Mouse (Mus musculus) heart, embryonic 11.5 days (tissue): Measurements from ENCODE around the gene Mtch2. TPM values are rescaled to one million over a fixed set of nuclear protein-coding genes. Genes with fewer than 3 reads are reported as not detected.

Experiments used
- ATAC-seq: fragments of 200-750 bp; cut with Nextera tagmentation; replicated peaks from 2 replicates; pipeline ENCODE4 v1.8.0; 2017; ENCODE audit warnings: moderate library complexity; ENCODE audit not compliant: insufficient number of reproducible peaks, low FRiP score, low TSS enrichment
- H3K27ac ChIP-seq: fragments of 300-500 bp; sonication (generic); 2 replicates; pipeline ENCODE4 v1.5.1; 2014; ENCODE audit warnings: mild to moderate bottlenecking, low read depth, low read length
- H3K27me3 ChIP-seq: fragments of 300-500 bp; sonication (generic); 2 replicates; pipeline ENCODE4 v1.6.1; 2014; ENCODE audit warnings: mild to moderate bottlenecking, low read length, mixed read lengths; ENCODE audit not compliant: control insufficient read depth, insufficient read depth
- H3K36me3 ChIP-seq: fragments of 300-500 bp; sonication (generic); 2 replicates; pipeline ENCODE4 v1.6.1; 2014; ENCODE audit warnings: mild to moderate bottlenecking, low read length, moderate library complexity, mixed read lengths; ENCODE audit not compliant: control insufficient read depth, insufficient read depth
- H3K4me1 ChIP-seq: fragments of 300-500 bp; sonication (generic); 2 replicates; pipeline ENCODE4 v1.6.1; 2014; ENCODE audit warnings: low read length; ENCODE audit not compliant: control insufficient read depth, insufficient read depth
- H3K4me2 ChIP-seq: fragments of 300-500 bp; sonication (generic); 2 replicates; pipeline ENCODE4 v1.6.1; 2014; ENCODE audit warnings: mild to moderate bottlenecking, moderate library complexity
- H3K4me3 ChIP-seq: fragments of 300-500 bp; sonication (generic); 2 replicates; pipeline ENCODE4 v1.5.1; 2014; ENCODE audit warnings: low read depth, low read length
- H3K9ac ChIP-seq: fragments of 300-500 bp; sonication (generic); 2 replicates; pipeline ENCODE4 v1.6.1; 2014; ENCODE audit warnings: mild to moderate bottlenecking, low read depth, low read length, moderate library complexity
- H3K9me3 ChIP-seq: fragments of 300-500 bp; sonication (generic); replicated peaks from 2 replicates; pipeline ENCODE4 v1.6.1; 2016; ENCODE audit warnings: low read length; ENCODE audit not compliant: control insufficient read depth
- WGBS: fragments of 180-500 bp; shearing (Covaris S2); extraction: QIAGEN DNeasy Blood & Tissue Kit; methylation state at CpG from one replicate; pipeline ENCODE4 v1.1.7; 2014; ENCODE audit not compliant: insufficient replicate concordance; 5-methylcytosine and 5-hydroxymethylcytosine counted together
- polyA plus RNA-seq: library from polyadenylated mRNA; unstranded; fragments of >200 nt; fragmentation: Nextera tagmentation; extraction: Ambion mirVana; gene quantifications from 2 replicates; pipeline ENCODE4 v1.2.1, GENCODE M21; 2014

Mtch2 gene
- polyA plus RNA-seq, 1 experiment from 2014 or later = 262 TPM

- Histone ChIP-seq H3K36me3 (peaks cover 12% of the 10 kb centered on the region; the same call in 1 of the 2 replicates), H3K4me3 (no peak overlapping the region), H3K27ac (no peak overlapping the region), H3K9ac (no peak overlapping the region), H3K9me3 (no peaks in the 10 kb centered on the region), H3K4me2 (no peak overlapping the region), H3K27me3 (no peaks in the 10 kb centered on the region), H3K4me1 (peaks cover 15% of the 10 kb centered on the region)
- ATAC-seq = no peak
- WGBS = 87% methylated on average over 2 of the region's 2 CpGs
Observed at GRCm38 (mm10) chr2:90906721-90907120, 59.8 kb downstream of the Mtch2 start.

- Histone ChIP-seq H3K4me1 (peaks cover 1% of the 10 kb centered on the region), H3K4me3 (no peak overlapping the region), H3K27ac (no peak overlapping the region), H3K36me3 (peaks cover 12% of the 10 kb centered on the region; the same call in 1 of the 2 replicates), H3K4me2 (no peak overlapping the region), H3K9me3 (no peaks in the 10 kb centered on the region), H3K9ac (no peak overlapping the region), H3K27me3 (no peaks in the 10 kb centered on the region)
- 64% methylated on average over 1 of the region's 1 CpGs for WGBS
- no peak for ATAC-seq
Observed at GRCm38 (mm10) chr2:90910861-90911260, 63.9 kb downstream of the Mtch2 start.

GRCm38 (mm10) chr2:90911668-90912067 lies 64.7 kb downstream of the Mtch2 start:
- WGBS = 82% methylated on average over 1 of the region's 1 CpGs
- H3K4me2 ChIP-seq = no peak overlapping the region
- no peak for ATAC-seq
- H3K4me1 ChIP-seq = peaks cover 6% of the 10 kb centered on the region; the same call in 1 of the 2 replicates
- no peak overlapping the region for H3K4me3 ChIP-seq
- H3K9ac ChIP-seq = no peak overlapping the region
- no peak overlapping the region for H3K27ac ChIP-seq
- no peaks in the 10 kb centered on the region for H3K9me3 ChIP-seq
- H3K27me3 ChIP-seq = no peaks in the 10 kb centered on the region
- H3K36me3 ChIP-seq = peaks cover 12% of the 10 kb centered on the region; the same call in 1 of the 2 replicates

- H3K27ac ChIP-seq = no peak overlapping the region
- no peak overlapping the region for H3K9ac ChIP-seq
- peaks cover 6% of the 10 kb centered on the region; the same call in 1 of the 2 replicates for H3K4me1 ChIP-seq
Observed at GRCm38 (mm10) chr2:90913671-90914070, 66.7 kb downstream of the Mtch2 start.

GRCm38 (mm10) chr2:90915516-90915915 lies 68.6 kb downstream of the Mtch2 start:
- peaks cover 6% of the 10 kb centered on the region; the same call in 1 of the 2 replicates for H3K36me3 ChIP-seq
- no peak overlapping the region for H3K4me3 ChIP-seq
- H3K4me2 ChIP-seq = no peak overlapping the region; the same call in 1 of the 2 replicates
- no peak overlapping the region for H3K27ac ChIP-seq
- 81% methylated on average over 1 of the region's 1 CpGs for WGBS
- H3K9me3 ChIP-seq = no peaks in the 10 kb centered on the region
- ATAC-seq = no peak
- H3K9ac ChIP-seq = no peak overlapping the region
- no peaks in the 10 kb centered on the region for H3K27me3 ChIP-seq
- H3K4me1 ChIP-seq = peaks cover 6% of the 10 kb centered on the region; the same call in 1 of the 2 replicates

More at GRCm38 (mm10) chr2:90913671-90914070, 66.7 kb downstream of the Mtch2 start:
- WGBS = 82% methylated on average over 2 of the region's 2 CpGs
- Histone ChIP-seq H3K27me3 (no peaks in the 10 kb centered on the region), H3K4me2 (no peak overlapping the region), H3K9me3 (no peaks in the 10 kb centered on the region), H3K4me3 (no peak overlapping the region), H3K36me3 (peaks cover 6% of the 10 kb centered on the region; the same call in 1 of the 2 replicates)
- no peak for ATAC-seq

Other genes starting within 250 kb of the Mtch2 start
- 35.6 and 36.4 TPM in 2 replicates for gene Nup160, start 169.9 kb upstream of the Mtch2 start, polyA plus RNA-seq
- gene Fnbp4, start 101.8 kb upstream of the Mtch2 start, polyA plus RNA-seq = 62.3 and 73.4 TPM in 2 replicates
- gene Agbl2, start 64.4 kb upstream of the Mtch2 start, polyA plus RNA-seq = 1.1 and 1.2 TPM in 2 replicates
- gene C1qtnf4, start 38.7 kb downstream of the Mtch2 start, polyA plus RNA-seq = 15.7 and 16.2 TPM in 2 replicates
- 26.2 and 31.5 TPM in 2 replicates for gene Kbtbd4, start 57.6 kb downstream of the Mtch2 start, polyA plus RNA-seq
- 331 and 358 TPM in 2 replicates for gene Ndufs3, start 57.7 kb downstream of the Mtch2 start, polyA plus RNA-seq
- gene Celf1, start 93.2 kb downstream of the Mtch2 start, polyA plus RNA-seq = 78.7 and 95.7 TPM in 2 replicates
- gene Rapsn, start 188.5 kb downstream of the Mtch2 start, polyA plus RNA-seq = 11.1 and 11.3 TPM in 2 replicates
- gene Psmc3, start 206.9 kb downstream of the Mtch2 start, polyA plus RNA-seq = 316 and 322 TPM in 2 replicates
- 34.0 and 36.3 TPM in 2 replicates for gene Slc39a13, start 223.3 kb downstream of the Mtch2 start, polyA plus RNA-seq
- 1.7 and 1.9 TPM in 2 replicates for gene Spi1, start 235.2 kb downstream of the Mtch2 start, polyA plus RNA-seq